Mouse (Mus musculus) embryonic facial prominence, embryonic 13.5 days (tissue): ENCODE data around the gene Sycp2. TPM values are rescaled to one million over a fixed set of nuclear protein-coding genes. Genes with fewer than 3 reads are reported as not detected.
A peak's percentile ranks its signal among the peaks of the same experiment; 100 is the strongest.
"Not testable (repeated sequence)": the region's sequence is repeated elsewhere in the genome, so short reads cannot be mapped to it uniquely, and the experiment has no call there.

Experiments used
- ATAC-seq: fragments of 200-750 bp; cut with Nextera tagmentation; 2 replicates; pipeline ENCODE4 v1.8.0; 2017; ENCODE audit warnings: low read depth; ENCODE audit not compliant: insufficient number of reproducible peaks, insufficient read depth, low FRiP score, low TSS enrichment
- H3K27ac ChIP-seq: fragments of 300-500 bp; sonication (generic); 2 replicates; pipeline ENCODE4 v1.5.1; 2015; ENCODE audit warnings: moderate library complexity, mild to moderate bottlenecking, inconsistent platforms
- H3K27me3 ChIP-seq: fragments of 300-500 bp; sonication (generic); 2 replicates; pipeline ENCODE4 v1.6.1; 2015; ENCODE audit warnings: mild to moderate bottlenecking, inconsistent platforms
- H3K36me3 ChIP-seq: fragments of 300-500 bp; sonication (generic); 2 replicates; pipeline ENCODE4 v1.6.1; 2015; ENCODE audit warnings: mild to moderate bottlenecking, inconsistent platforms
- H3K4me1 ChIP-seq: fragments of 300-500 bp; sonication (generic); 2 replicates; pipeline ENCODE4 v1.6.1; 2015; ENCODE audit warnings: inconsistent platforms
- H3K4me2 ChIP-seq: fragments of 300-500 bp; sonication (generic); 2 replicates; pipeline ENCODE4 v1.6.1; 2015; ENCODE audit warnings: moderate library complexity, mild to moderate bottlenecking, inconsistent platforms
- H3K4me3 ChIP-seq: fragments of 300-500 bp; sonication (generic); 2 replicates; pipeline ENCODE4 v1.5.1; 2015; ENCODE audit warnings: mild to moderate bottlenecking, inconsistent platforms
- H3K9ac ChIP-seq: fragments of 300-500 bp; sonication (generic); 2 replicates; pipeline ENCODE4 v1.6.1; 2015; ENCODE audit warnings: mild to moderate bottlenecking, inconsistent platforms
- H3K9me3 ChIP-seq: fragments of 300-500 bp; sonication (generic); 2 replicates; pipeline ENCODE4 v1.6.1; 2016; ENCODE audit warnings: inconsistent platforms
- WGBS: fragments of 180-500 bp; shearing (Covaris S2); methylation state at CpG from one replicate; pipeline ENCODE4 v1.1.7; 2015; ENCODE audit warnings: mixed read lengths; 5-methylcytosine and 5-hydroxymethylcytosine counted together
- polyA plus RNA-seq: library from polyadenylated mRNA; unstranded; fragments of >200 nt; fragmentation: Nextera tagmentation; extraction: Ambion mirVana; gene quantifications from 2 replicates; pipeline ENCODE4 v1.2.1, GENCODE M21; 2015

Sycp2 gene
- polyA plus RNA-seq, 1 experiment from 2014 or later = 0.10 TPM

- 17% methylated on average over 75 of the region's 75 CpGs for WGBS
- H3K27ac ChIP-seq = 0 out of 2 replicates have a peak overlapping the region, but pooled peaks have one; percentile 51
- ATAC-seq = no peak
- H3K9ac ChIP-seq = peak overlapping the region; percentile 75
- peak overlapping the region; percentile 66 for H3K4me3 ChIP-seq
- peaks cover 23% of the 10 kb centered on the region for H3K4me1 ChIP-seq
- H3K9me3 ChIP-seq = no peaks in the 10 kb centered on the region
- peak overlapping the region; percentile 100 for H3K4me2 ChIP-seq
- H3K27me3 ChIP-seq = peaks cover 22% of the 10 kb centered on the region
- H3K36me3 ChIP-seq = peaks cover 6% of the 10 kb centered on the region
Observed at GRCm38 (mm10) chr2:178413481-178414260, 6.2 kb upstream of the Sycp2 start.

GRCm38 (mm10) chr2:178413081-178413480 lies 5.6 kb upstream of the Sycp2 start:
- Histone ChIP-seq H3K4me2 (peak overlapping the region; percentile 100), H3K4me3 (peak overlapping the region; percentile 66), H3K9me3 (no peaks in the 10 kb centered on the region), H3K9ac (0 out of 2 replicates have a peak overlapping the region, but pooled peaks have one; percentile 75), H3K36me3 (peaks cover 4% of the 10 kb centered on the region), H3K27me3 (peaks cover 22% of the 10 kb centered on the region), H3K4me1 (peaks cover 23% of the 10 kb centered on the region), H3K27ac (no peak overlapping the region)
- ATAC-seq = no peak
- 61% methylated on average over 13 of the region's 13 CpGs for WGBS

DNA sequence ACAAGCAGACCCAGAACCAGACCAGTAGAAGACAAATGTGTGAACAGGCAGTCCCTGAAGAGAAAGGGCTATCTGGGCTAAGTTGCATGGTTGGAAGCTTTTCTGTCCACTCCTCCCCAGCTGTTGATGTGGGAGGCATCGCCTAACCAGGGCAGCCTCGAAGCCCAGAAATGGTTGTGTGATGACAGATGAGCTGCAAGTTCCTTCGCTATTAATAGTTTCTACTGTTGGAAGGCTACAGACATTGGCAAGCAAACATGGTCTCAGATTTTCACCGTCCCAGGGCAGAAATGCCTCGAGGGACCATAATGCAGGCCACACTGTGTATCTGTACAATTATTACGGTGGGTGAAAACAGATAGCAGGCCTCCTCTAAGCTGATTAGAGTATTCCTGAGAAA lies 5.1 kb upstream of the Sycp2 start:
- Histone ChIP-seq H3K4me1 (peaks cover 23% of the 10 kb centered on the region), H3K9me3 (0 out of 2 replicates have a peak, but pooled peaks cover under 1% of the 10 kb centered on the region), H3K9ac (no peak overlapping the region), H3K27ac (no peak overlapping the region), H3K4me3 (no peak overlapping the region), H3K36me3 (no peaks in the 10 kb centered on the region), H3K27me3 (peaks cover 22% of the 10 kb centered on the region), H3K4me2 (peak overlapping the region; percentile 100; the same call in 1 of the 2 replicates)
- no peak for ATAC-seq
- WGBS = 49% methylated on average over 6 of the region's 6 CpGs

DNA sequence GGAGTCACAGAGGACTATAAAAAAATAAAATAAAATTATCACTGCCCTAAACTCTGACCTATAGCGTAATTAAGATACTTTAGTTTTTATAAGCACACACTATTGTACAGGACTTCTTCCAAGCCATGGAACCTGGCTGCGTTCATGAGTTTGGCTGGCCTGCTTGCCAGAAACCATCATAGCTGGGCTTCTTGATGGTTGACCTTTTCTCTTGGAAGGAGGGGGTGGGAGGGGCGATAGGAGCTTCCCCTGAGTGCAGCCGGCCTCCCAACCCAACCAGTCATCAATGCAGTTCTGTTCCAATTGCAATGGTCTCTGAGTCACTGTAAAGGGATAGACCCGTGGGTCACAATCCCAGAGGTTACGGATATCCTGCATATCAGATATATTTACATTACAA lies 2.8 kb upstream of the Sycp2 start:
- 70% methylated on average over 6 of the region's 6 CpGs for WGBS
- no peak for ATAC-seq
- Histone ChIP-seq H3K27ac (no peak overlapping the region), H3K4me3 (no peak overlapping the region), H3K9ac (no peak overlapping the region), H3K27me3 (peaks cover 22% of the 10 kb centered on the region), H3K4me2 (no peak overlapping the region), H3K36me3 (no peaks in the 10 kb centered on the region), H3K9me3 (peaks cover 4% of the 10 kb centered on the region; the same call in 1 of the 2 replicates), H3K4me1 (peaks cover 23% of the 10 kb centered on the region)

DNA sequence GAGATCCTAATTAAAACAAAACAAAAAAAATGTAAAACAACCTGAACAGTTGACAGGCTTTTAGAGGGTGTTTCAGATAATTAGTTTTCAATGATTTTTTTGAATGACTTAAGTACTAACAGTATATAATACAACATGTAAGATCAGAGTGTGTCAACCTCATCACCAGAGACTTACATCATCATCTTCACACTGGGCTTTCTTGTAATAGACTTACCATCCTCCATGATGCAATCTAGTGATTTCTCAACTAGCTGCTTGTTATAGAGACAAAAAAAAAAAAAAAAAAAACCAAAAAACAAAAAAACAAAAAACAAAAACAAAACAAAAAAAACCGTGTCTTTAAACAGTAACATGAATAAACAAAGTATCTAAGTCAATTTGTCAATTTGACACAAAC lies 1.5 kb upstream of the Sycp2 start:
- Histone ChIP-seq H3K36me3 (no peaks in the 10 kb centered on the region), H3K27ac (no peak overlapping the region), H3K4me3 (no peak overlapping the region), H3K9ac (no peak overlapping the region), H3K4me2 (no peak overlapping the region), H3K4me1 (peaks cover 15% of the 10 kb centered on the region), H3K9me3 (peaks cover 4% of the 10 kb centered on the region; the same call in 1 of the 2 replicates), H3K27me3 (peaks cover 21% of the 10 kb centered on the region)
- 48% methylated on average over 1 of the region's 1 CpGs for WGBS
- ATAC-seq = no peak

- H3K27ac ChIP-seq = no peak overlapping the region
- H3K4me3 ChIP-seq = no peak overlapping the region
- no peaks in the 10 kb centered on the region for H3K27me3 ChIP-seq
- WGBS = 75% methylated on average over 4 of the region's 4 CpGs
- ATAC-seq = no peak
- H3K4me2 ChIP-seq = no peak overlapping the region
- H3K9me3 ChIP-seq = no peaks in the 10 kb centered on the region
- no peaks in the 10 kb centered on the region for H3K36me3 ChIP-seq
- no peaks in the 10 kb centered on the region for H3K4me1 ChIP-seq
- H3K9ac ChIP-seq = no peak overlapping the region
Observed at GRCm38 (mm10) chr2:178342597-178342996, 64.9 kb downstream of the Sycp2 start.

DNA sequence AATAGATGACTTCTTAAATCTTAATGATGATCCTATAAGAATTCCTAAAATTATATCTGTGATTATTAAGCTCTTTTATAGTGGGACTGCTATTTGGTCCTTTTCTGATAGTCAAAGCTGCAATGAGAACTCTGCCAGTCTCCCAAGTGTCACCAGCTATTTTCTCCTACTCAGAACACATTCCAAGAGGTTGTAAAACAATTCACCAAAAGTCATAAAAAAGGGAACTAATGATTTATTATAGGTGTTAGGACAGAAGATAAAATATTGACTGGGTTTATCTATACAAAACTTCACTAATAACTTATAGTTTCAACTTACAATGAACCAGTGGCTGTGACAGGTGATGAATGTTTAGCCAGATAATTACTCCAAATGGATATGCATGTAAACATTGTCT lies 65.4 kb downstream of the Sycp2 start:
- H3K9me3 ChIP-seq, H3K36me3 ChIP-seq, H3K27me3 ChIP-seq, H3K4me2 ChIP-seq, ATAC-seq, H3K4me3 ChIP-seq, H3K27ac ChIP-seq, H3K9ac ChIP-seq, H3K4me1 ChIP-seq: not testable (repeated sequence)

GRCm38 (mm10) chr2:178339044-178339443 lies 68.4 kb downstream of the Sycp2 start:
- no peaks in the 10 kb centered on the region for H3K9me3 ChIP-seq
- no peak for ATAC-seq
- no peaks in the 10 kb centered on the region for H3K36me3 ChIP-seq
- no peak overlapping the region for H3K9ac ChIP-seq
- H3K4me1 ChIP-seq = no peaks in the 10 kb centered on the region
- H3K4me3 ChIP-seq = no peak overlapping the region
- no peaks in the 10 kb centered on the region for H3K27me3 ChIP-seq
- H3K4me2 ChIP-seq = no peak overlapping the region
- H3K27ac ChIP-seq = no peak overlapping the region
- 3% methylated on average over 2 of the region's 2 CpGs for WGBS

DNA sequence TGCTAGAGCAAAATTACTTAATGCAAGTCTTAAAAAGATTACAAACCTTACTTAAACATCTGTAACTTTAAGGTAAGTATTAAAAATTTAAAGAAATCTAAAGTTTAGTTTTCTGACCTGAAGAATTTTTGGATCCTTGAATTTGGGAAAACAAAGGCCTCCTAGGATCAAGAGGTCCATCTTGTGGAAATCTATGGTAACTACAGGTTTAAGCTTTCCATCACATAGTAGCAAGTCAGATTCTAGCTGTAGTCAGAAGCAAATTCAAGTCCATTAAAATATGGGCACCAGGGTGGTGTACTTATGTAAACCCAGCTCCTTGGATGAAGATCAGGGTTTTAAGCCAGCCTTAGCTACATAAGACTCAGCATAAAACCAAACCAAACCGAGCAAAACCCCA lies 69.6 kb downstream of the Sycp2 start:
- H3K9ac ChIP-seq = no peak overlapping the region
- no peak overlapping the region for H3K4me2 ChIP-seq
- no peak overlapping the region for H3K4me3 ChIP-seq
- no peaks in the 10 kb centered on the region for H3K36me3 ChIP-seq
- 52% methylated on average over 1 of the region's 1 CpGs for WGBS
- no peak overlapping the region for H3K27ac ChIP-seq
- no peaks in the 10 kb centered on the region for H3K27me3 ChIP-seq
- H3K4me1 ChIP-seq = no peaks in the 10 kb centered on the region
- ATAC-seq = no peak
- no peaks in the 10 kb centered on the region for H3K9me3 ChIP-seq

DNA sequence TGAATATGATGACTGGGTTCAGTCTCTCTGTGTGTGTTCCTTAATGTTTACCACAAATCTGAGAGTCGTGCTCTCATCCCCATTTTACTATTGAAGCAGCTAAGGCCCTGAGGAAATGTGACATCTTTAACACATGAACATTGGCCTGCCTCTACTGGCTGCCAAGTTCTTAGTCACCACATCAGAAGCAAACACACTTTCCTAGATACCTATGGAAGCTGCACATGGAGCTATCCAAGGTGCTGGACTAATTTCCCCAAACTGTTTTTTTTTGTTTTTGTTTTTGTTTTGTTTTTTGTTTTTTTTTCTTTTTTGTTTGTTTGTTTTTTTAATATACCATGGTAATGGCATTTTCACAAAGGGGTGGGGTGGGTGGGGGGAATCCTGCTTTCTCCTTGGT lies 77.5 kb downstream of the Sycp2 start:
- no peaks in the 10 kb centered on the region for H3K9me3 ChIP-seq
- no peak overlapping the region for H3K4me2 ChIP-seq
- no peaks in the 10 kb centered on the region for H3K36me3 ChIP-seq
- no peak for ATAC-seq
- no peak overlapping the region for H3K4me3 ChIP-seq
- WGBS = 52% methylated on average over 1 of the region's 1 CpGs
- peaks cover 11% of the 10 kb centered on the region for H3K4me1 ChIP-seq
- H3K27me3 ChIP-seq = no peaks in the 10 kb centered on the region
- H3K27ac ChIP-seq = no peak overlapping the region
- no peak overlapping the region for H3K9ac ChIP-seq

- H3K9ac ChIP-seq = no peak overlapping the region
- H3K27me3 ChIP-seq = no peaks in the 10 kb centered on the region
- no peaks in the 10 kb centered on the region for H3K36me3 ChIP-seq
- WGBS = 78% methylated on average over 5 of the region's 5 CpGs
- no peak overlapping the region for H3K4me2 ChIP-seq
- no peak overlapping the region for H3K27ac ChIP-seq
- no peaks in the 10 kb centered on the region for H3K9me3 ChIP-seq
- H3K4me3 ChIP-seq = no peak overlapping the region
- ATAC-seq = no peak
- peaks cover 11% of the 10 kb centered on the region for H3K4me1 ChIP-seq
Observed at GRCm38 (mm10) chr2:178329551-178329950, 77.9 kb downstream of the Sycp2 start.

DNA sequence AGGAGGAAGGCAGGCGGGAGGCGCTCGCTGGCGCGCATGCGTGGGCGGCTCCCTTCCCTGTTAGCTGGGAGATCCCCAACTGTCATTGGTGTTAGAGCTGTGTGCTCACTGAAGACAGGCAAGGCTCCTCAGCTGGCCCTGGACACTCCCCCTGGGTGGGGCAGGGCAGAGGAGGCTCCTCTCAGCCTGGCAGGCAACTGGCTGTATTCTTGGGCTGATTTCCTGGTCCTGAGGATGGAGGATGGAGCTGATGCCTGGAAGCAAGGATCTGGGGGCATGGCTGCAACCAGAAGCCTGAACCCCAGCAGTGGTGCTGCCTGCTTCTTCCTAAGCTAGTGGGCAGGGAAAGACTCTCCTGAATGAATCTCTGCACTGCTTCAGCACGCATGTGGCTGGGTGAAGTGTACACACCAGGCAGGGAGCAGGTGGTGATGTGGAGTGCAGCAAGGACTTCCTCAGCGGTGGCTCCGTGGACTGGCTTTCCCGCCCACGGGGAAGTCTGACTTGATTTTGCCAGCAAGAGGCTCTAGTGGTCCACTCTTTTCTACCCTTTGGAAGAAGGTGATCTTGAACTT lies 79.9 kb downstream of the Sycp2 start:
- Histone ChIP-seq H3K27ac (no peak overlapping the region), H3K4me2 (peak overlapping the region; percentile 32), H3K9ac (no peak overlapping the region), H3K36me3 (no peaks in the 10 kb centered on the region), H3K27me3 (no peaks in the 10 kb centered on the region), H3K9me3 (no peaks in the 10 kb centered on the region), H3K4me1 (peaks cover 11% of the 10 kb centered on the region), H3K4me3 (no peak overlapping the region)
- ATAC-seq = peak; percentile 54; the same call in 1 of the 2 replicates
- 19% methylated on average over 12 of the region's 12 CpGs for WGBS
